Mouse (Mus musculus) thymus, adult 2 months (tissue): ENCODE measurements around the gene Mrps27.

ENCODE experiments used
- CTCF ChIP-seq: fragments of 200-500 bp; IDR thresholded peaks from 2 replicates; pipeline ENCODE4 v1.5.1; 2012; ENCODE audit warnings: mild to moderate bottlenecking, control low read depth, low read length, moderate library complexity, borderline replicate concordance; ENCODE audit not compliant: control insufficient read depth, poor library complexity, insufficient read depth; ENCODE audit errors: extremely low read depth
- POLR2A ChIP-seq: fragments of 200-500 bp; IDR thresholded peaks from 2 replicates; pipeline ENCODE4 v1.6.1; 2012; ENCODE audit warnings: mild to moderate bottlenecking, low read length, control low read depth, moderate library complexity; ENCODE audit not compliant: control insufficient read depth, poor library complexity, insufficient read depth; ENCODE audit errors: extremely low read depth

GRCm38 (mm10) chr13:99439357-99439756 is 94.8 kb downstream of the Mrps27 start:
- TF ChIP-seq CTCF (no peak), POLR2A (no peak)
